Mouse (Mus musculus) small intestine, adult 2 months (tissue): ENCODE results near the gene Hspa1l.

Source experiments
- CTCF ChIP-seq: fragments of 200-500 bp; IDR thresholded peaks from 2 replicates; pipeline ENCODE4 v1.5.1; 2012; ENCODE audit warnings: low read depth, mild to moderate bottlenecking, control low read depth, inconsistent platforms, low read length, moderate library complexity, mixed read lengths; ENCODE audit not compliant: insufficient replicate concordance, insufficient read length; ENCODE audit errors: extremely low read depth
- POLR2A ChIP-seq: fragments of 200-500 bp; IDR thresholded peaks from 2 replicates; pipeline ENCODE4 v1.6.1; 2012; ENCODE audit warnings: low read depth, mild to moderate bottlenecking, control low read depth, inconsistent platforms, low read length, moderate library complexity

DNA sequence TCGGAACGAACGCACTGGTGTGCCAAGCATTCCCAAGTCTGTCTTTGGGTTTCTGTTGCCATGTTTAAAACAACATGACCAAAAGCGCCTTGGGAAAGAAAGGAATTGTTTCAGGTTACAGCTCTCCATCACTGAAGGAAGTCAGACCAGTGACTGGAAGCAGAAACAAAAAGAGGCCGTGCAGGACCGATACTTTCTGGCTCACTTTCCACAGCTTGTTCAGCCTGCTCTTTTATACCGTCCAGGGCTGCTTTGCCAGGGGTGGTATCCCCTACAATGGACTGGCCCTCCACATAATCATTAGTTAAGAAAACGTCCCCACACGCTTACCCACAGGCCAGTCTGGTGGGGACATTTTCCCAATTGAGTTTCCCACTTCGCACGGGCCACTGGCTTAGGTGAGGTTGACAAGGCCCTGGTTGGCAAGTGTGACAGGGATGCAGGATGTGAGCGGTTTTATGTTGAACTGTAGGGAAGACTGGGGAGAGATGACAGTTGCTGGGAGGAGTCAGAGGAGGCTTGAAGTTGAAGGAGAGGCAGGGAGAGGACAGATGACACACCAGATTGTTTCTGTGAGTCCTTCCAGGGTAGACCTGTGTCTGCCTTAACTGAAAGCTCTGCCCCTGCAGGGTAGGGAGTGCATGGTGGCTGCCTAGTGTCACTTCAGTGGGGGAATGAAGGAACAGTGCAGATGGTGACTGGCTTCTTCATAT, 29.8 kb downstream of the Hspa1l start:
- TF ChIP-seq CTCF (no peak), POLR2A (no peak)
